Mouse (Mus musculus) erythroblast, embryonic 14.5 days (primary cell): ENCODE results near the gene Ahnak.

Experiments
- GATA1 ChIP-seq: IDR thresholded peaks from 2 replicates; pipeline ENCODE4 v1.6.1; 2012; ENCODE audit warnings: low read length, inconsistent platforms, mixed read lengths
- TAL1 ChIP-seq: IDR thresholded peaks from 3 replicates; pipeline ENCODE4 v1.6.1; 2012; ENCODE audit warnings: low read length, inconsistent platforms, mixed read lengths

DNA sequence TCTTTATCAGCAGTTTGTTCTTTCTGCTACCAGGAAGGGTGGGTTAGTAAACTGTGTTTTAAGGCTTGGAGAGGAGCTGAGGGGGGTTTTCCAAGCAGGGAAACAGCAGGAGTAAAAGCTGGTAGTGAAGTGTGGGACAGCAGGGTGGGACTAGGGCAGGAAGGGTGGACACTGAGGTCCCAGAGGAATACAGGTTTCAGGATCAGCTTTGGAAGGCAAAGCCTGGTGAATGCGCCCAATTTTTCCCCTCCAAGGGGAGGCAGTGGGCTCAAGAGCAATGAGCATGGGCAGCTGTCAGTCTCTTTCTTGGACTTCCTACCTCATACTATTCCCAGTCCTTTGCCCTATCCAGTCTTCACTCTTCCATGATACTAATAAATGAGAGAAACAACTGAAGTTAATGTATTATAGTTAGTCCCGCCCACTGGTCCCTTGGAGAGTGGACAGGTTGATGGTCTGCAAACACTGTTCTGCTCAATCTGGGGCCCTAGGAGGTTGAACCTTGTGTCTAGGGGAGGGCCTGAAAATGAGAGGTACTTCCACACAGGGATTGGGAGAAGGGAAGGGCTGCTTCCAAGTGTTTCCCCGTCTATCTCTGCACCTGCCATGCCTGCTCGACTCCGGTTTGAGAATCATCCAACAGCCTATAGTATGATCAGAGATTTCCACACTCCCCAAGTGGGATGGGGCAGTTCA is 36.6 kb downstream of the Ahnak start:
- TF ChIP-seq GATA1 (no peak), TAL1 (no peak)
